Mouse (Mus musculus) forebrain, embryonic 14.5 days (tissue): Measurements from ENCODE around the gene Ralgapa2. TPM values are rescaled to one million over a fixed set of nuclear protein-coding genes. Genes with fewer than 3 reads are reported as not detected.

Experiments used
- ATAC-seq: fragments of 200-750 bp; cut with Nextera tagmentation; 2 replicates; pipeline ENCODE4 v1.8.0; 2017; ENCODE audit warnings: mild to moderate bottlenecking, moderate library complexity
- DNase-seq: peaks from one replicate; pipeline ENCODE4 v3.0.0-alpha.2; 2015; ENCODE audit warnings: low spot score
- H3K27ac ChIP-seq: fragments of 300-500 bp; sonication (generic); 2 replicates; pipeline ENCODE4 v1.5.1; 2014; ENCODE audit warnings: low read depth, mild to moderate bottlenecking, control low read depth, low read length, moderate library complexity
- H3K27me3 ChIP-seq: fragments of 300-500 bp; sonication (generic); replicated peaks from 2 replicates; pipeline ENCODE4 v1.6.1; 2014; ENCODE audit warnings: low read length, control low read depth, mixed read lengths; ENCODE audit not compliant: control insufficient read depth, insufficient read depth
- H3K36me3 ChIP-seq: fragments of 300-500 bp; sonication (generic); 2 replicates; pipeline ENCODE4 v1.6.1; 2014; ENCODE audit warnings: low read length, control low read depth; ENCODE audit not compliant: control insufficient read depth, insufficient read depth
- H3K4me1 ChIP-seq: fragments of 300-500 bp; sonication (generic); 2 replicates; pipeline ENCODE4 v1.6.1; 2014; ENCODE audit warnings: antibody characterized with exemption, low read length, control low read depth; ENCODE audit not compliant: control insufficient read depth, insufficient read depth
- H3K4me2 ChIP-seq: fragments of 300-500 bp; sonication (generic); 2 replicates; pipeline ENCODE4 v1.6.1; 2014; ENCODE audit warnings: mild to moderate bottlenecking, control low read depth, low read length
- H3K4me3 ChIP-seq: fragments of 300-500 bp; sonication (generic); 2 replicates; pipeline ENCODE4 v1.5.1; 2014; ENCODE audit warnings: low read depth, low read length, control low read depth
- H3K9ac ChIP-seq: fragments of 300-500 bp; sonication (generic); 2 replicates; pipeline ENCODE4 v1.6.1; 2014; ENCODE audit warnings: mild to moderate bottlenecking, low read length, control low read depth, moderate library complexity
- H3K9me3 ChIP-seq: fragments of 300-500 bp; sonication (generic); replicated peaks from 2 replicates; pipeline ENCODE4 v1.6.1; 2016; ENCODE audit warnings: low read length, control low read depth, mixed read lengths; ENCODE audit not compliant: control insufficient read depth
- WGBS: fragments of 180-500 bp; shearing (Covaris S2); extraction: QIAGEN DNeasy Blood & Tissue Kit; methylation state at CpG from one replicate; pipeline ENCODE4 v1.1.7; 2014; 5-methylcytosine and 5-hydroxymethylcytosine counted together
- polyA plus RNA-seq: library from polyadenylated mRNA; unstranded; fragments of >200 nt; fragmentation: Nextera tagmentation; extraction: Ambion mirVana; gene quantifications from 2 replicates; pipeline ENCODE4 v1.2.1, GENCODE M21; 2014

Gene Ralgapa2
- polyA plus RNA-seq, 1 experiment from 2014 or later = 6.3 TPM

- ATAC-seq (no peak), DNase-seq (no peak)
- H3K9me3 ChIP-seq = no peaks in the 10 kb centered on the region
- H3K4me3 ChIP-seq = no peak overlapping the region
- H3K4me1 ChIP-seq = 0 out of 2 replicates have a peak, but pooled peaks cover 2% of the 10 kb centered on the region
- 80% methylated on average over 6 of the region's 6 CpGs for WGBS
- H3K9ac ChIP-seq = no peak overlapping the region
- H3K27ac ChIP-seq = no peak overlapping the region
- H3K27me3 ChIP-seq = no peaks in the 10 kb centered on the region
- H3K4me2 ChIP-seq = no peak overlapping the region
- H3K36me3 ChIP-seq = no peaks in the 10 kb centered on the region; the same call in 1 of the 2 replicates
Observed at GRCm38 (mm10) chr2:146356524-146356923, 155.6 kb downstream of the Ralgapa2 start.

- Histone ChIP-seq H3K36me3 (peaks cover 9% of the 10 kb centered on the region; the same call in 1 of the 2 replicates), H3K4me3 (no peak overlapping the region), H3K27me3 (no peaks in the 10 kb centered on the region), H3K4me2 (no peak overlapping the region), H3K4me1 (peaks cover 12% of the 10 kb centered on the region; the same call in 1 of the 2 replicates), H3K9me3 (no peaks in the 10 kb centered on the region), H3K9ac (no peak overlapping the region), H3K27ac (no peak overlapping the region)
- ATAC-seq (no peak), DNase-seq (no peak)
- 90% methylated on average over 5 of the region's 5 CpGs for WGBS
Observed at GRCm38 (mm10) chr2:146350230-146350629, 161.9 kb downstream of the Ralgapa2 start.

GRCm38 (mm10) chr2:146347942-146348341 is 164.2 kb downstream of the Ralgapa2 start:
- DNase-seq (peak; percentile 93), ATAC-seq (peak; percentile 96)
- H3K27ac ChIP-seq = peak overlapping the region; percentile 78
- whole genome bisulfite sequencing = 11% methylated on average over 2 of the region's 2 CpGs
- no peaks in the 10 kb centered on the region for H3K9me3 ChIP-seq
- H3K27me3 ChIP-seq = no peaks in the 10 kb centered on the region
- H3K4me2 ChIP-seq = no peak overlapping the region
- H3K4me3 ChIP-seq = no peak overlapping the region
- no peak overlapping the region for H3K9ac ChIP-seq
- peaks cover 12% of the 10 kb centered on the region for H3K36me3 ChIP-seq
- H3K4me1 ChIP-seq = peaks cover 12% of the 10 kb centered on the region; the same call in 1 of the 2 replicates

- H3K36me3 ChIP-seq = peaks cover 14% of the 10 kb centered on the region
- peaks cover 12% of the 10 kb centered on the region; the same call in 1 of the 2 replicates for H3K4me1 ChIP-seq
- H3K27ac ChIP-seq = no peak overlapping the region
- DNase-seq = no peak
- H3K9ac ChIP-seq = no peak overlapping the region
- 97% methylated on average over 4 of the region's 4 CpGs for WGBS
- no peaks in the 10 kb centered on the region for H3K27me3 ChIP-seq
- no peak for ATAC-seq
- no peaks in the 10 kb centered on the region for H3K9me3 ChIP-seq
- H3K4me3 ChIP-seq = no peak overlapping the region
- no peak overlapping the region for H3K4me2 ChIP-seq
Observed at GRCm38 (mm10) chr2:146340090-146340489, 172.1 kb downstream of the Ralgapa2 start.

GRCm38 (mm10) chr2:146337540-146337939 is 174.6 kb downstream of the Ralgapa2 start:
- Histone ChIP-seq H3K9me3 (no peaks in the 10 kb centered on the region), H3K4me2 (no peak overlapping the region), H3K4me1 (peaks cover 13% of the 10 kb centered on the region; the same call in 1 of the 2 replicates), H3K36me3 (peaks cover 17% of the 10 kb centered on the region), H3K27me3 (no peaks in the 10 kb centered on the region), H3K4me3 (no peak overlapping the region), H3K27ac (no peak overlapping the region), H3K9ac (no peak overlapping the region)
- no peak for ATAC-seq
- WGBS = 86% methylated on average over 1 of the region's 1 CpGs
- DNase-seq = no peak

DNA sequence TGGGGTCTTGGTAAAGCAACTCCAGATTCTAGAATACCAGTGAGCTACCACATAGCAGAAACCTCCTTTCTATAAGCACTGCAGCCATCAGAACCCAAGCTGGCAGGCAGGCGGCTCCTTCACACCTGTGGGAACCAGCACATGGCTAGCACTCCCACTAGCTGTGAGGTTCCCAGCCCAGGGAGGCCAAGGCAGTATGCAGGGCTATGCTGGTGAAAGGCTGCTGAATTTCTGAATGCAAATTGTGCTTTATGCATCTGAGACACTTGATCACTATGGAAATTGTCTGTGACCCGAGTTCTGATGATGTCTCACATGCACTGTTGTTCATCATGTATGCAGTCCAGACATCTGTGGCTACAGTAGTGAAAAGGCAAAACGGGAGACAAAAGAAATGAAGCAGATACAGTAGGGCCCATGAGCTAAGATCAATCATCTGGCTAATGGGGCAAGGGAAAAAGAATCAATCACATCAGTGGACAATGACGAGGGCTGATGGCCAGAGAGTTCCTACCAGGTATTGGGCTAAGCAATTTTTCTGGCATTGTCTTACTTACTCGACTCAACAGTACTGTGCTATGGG is 180.2 kb downstream of the Ralgapa2 start:
- H3K27ac ChIP-seq = peak overlapping the region; percentile 64
- H3K4me1 ChIP-seq = peaks cover 44% of the 10 kb centered on the region
- 58% methylated on average over 5 of the region's 5 CpGs for WGBS
- H3K9ac ChIP-seq = no peak overlapping the region
- ATAC-seq = no peak
- H3K27me3 ChIP-seq = no peaks in the 10 kb centered on the region
- no peak overlapping the region for H3K4me2 ChIP-seq
- no peak overlapping the region for H3K4me3 ChIP-seq
- H3K9me3 ChIP-seq = no peaks in the 10 kb centered on the region
- H3K36me3 ChIP-seq = 0 out of 2 replicates have a peak, but pooled peaks cover 7% of the 10 kb centered on the region
- DNase-seq = peak; percentile 42

DNA sequence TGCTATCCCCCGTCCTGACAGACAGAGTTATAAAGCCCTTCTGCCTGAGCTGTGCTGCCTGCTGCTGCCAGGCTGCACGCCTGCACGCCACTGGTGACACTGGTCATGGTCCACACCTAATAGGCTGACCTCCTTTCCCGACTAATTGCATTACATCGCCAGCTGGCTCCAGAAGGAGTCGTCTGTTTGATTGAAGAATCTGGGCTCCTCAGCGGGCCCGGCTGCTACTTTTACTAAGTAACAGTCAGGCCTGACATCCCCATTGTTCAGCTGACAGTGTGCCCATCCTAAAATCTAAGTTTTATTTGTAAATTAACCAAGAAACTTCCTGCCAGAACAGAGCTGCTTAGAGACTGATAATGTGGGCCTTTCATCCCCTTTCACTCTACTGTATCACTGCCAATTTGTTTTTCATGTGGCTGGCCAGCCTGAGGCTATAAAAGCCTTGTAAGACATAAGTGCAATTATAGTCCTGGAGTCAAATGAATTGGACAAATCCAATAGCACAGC is 181.3 kb downstream of the Ralgapa2 start:
- Histone ChIP-seq H3K27me3 (no peaks in the 10 kb centered on the region), H3K4me3 (no peak overlapping the region), H3K4me1 (peaks cover 42% of the 10 kb centered on the region), H3K9me3 (no peaks in the 10 kb centered on the region), H3K27ac (peak overlapping the region; percentile 71; the same call in 1 of the 2 replicates), H3K9ac (peak overlapping the region; percentile 21; the same call in 1 of the 2 replicates), H3K36me3 (0 out of 2 replicates have a peak, but pooled peaks cover 7% of the 10 kb centered on the region), H3K4me2 (no peak overlapping the region)
- DNase-seq (peak; percentile 93), ATAC-seq (peak; percentile 93)
- 6% methylated on average over 8 of the region's 8 CpGs for WGBS

DNA sequence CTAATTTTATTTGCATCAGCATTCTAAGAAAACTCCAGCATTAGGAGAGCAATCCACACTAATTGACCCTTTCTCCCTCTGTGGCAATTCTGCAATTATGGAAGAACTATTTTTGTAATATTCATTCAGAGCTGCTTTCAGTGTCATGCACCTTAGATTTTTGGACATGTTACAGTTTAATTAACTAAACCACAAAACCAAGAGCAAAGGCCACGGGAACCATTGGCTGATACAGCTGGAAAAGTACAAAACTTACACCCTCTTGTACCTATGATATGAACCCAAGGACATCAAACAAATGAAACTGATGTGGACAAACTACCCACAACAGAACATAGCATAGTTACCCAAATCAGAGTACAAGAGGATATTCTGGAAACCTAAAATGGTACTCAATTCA is 182.0 kb downstream of the Ralgapa2 start:
- Histone ChIP-seq H3K4me3 (no peak overlapping the region), H3K27ac (peak overlapping the region; percentile 71; the same call in 1 of the 2 replicates), H3K27me3 (no peaks in the 10 kb centered on the region), H3K4me1 (peaks cover 46% of the 10 kb centered on the region), H3K4me2 (no peak overlapping the region), H3K9me3 (no peaks in the 10 kb centered on the region), H3K36me3 (0 out of 2 replicates have a peak, but pooled peaks cover 7% of the 10 kb centered on the region), H3K9ac (no peak overlapping the region)
- DNase-seq = no peak
- 91% methylated on average over 1 of the region's 1 CpGs for whole genome bisulfite sequencing
- ATAC-seq = no peak

DNA sequence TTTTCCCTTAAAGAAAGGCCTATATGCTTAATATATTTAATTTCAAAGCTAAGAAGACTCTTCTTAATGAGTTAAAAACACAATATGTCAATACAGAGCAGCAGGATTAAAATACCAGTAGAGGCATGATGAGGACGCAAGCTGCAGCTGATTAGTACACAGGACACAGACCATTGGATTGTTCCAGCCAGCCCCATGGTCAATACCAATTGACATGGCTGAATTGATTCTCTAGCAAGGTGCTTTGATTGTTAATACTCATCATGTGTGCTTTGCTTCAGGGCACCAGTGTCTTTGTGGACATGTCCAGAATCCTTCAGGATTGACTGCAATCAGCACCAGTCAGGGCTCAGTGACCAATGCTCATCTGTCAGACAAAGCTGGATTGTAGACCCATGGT is 185.5 kb downstream of the Ralgapa2 start:
- Histone ChIP-seq H3K36me3 (no peaks in the 10 kb centered on the region), H3K9ac (no peak overlapping the region), H3K9me3 (no peaks in the 10 kb centered on the region), H3K27me3 (no peaks in the 10 kb centered on the region), H3K4me1 (peaks cover 55% of the 10 kb centered on the region), H3K4me3 (no peak overlapping the region), H3K4me2 (no peak overlapping the region), H3K27ac (no peak overlapping the region)
- DNase-seq (no peak), ATAC-seq (no peak)
- WGBS = 22% methylated on average over 1 of the region's 1 CpGs
